Mouse (Mus musculus) spleen, postnatal 36 days (tissue): ENCODE measurements at regions not wholly inside any gene's neighbourhood (a gene's known extent, or its start where the extent isn't known, plus 50 kb on each side); places are given as distances from the start of the nearest gene placed in this dataset.

Source experiments
- DNase-seq, 2 experiments: peaks; one replicate each; pipeline ENCODE4 v3.0.0; 2022; ENCODE audit warnings: low spot score in 2 of 2, mixed read lengths in 1 of 2

DNA sequence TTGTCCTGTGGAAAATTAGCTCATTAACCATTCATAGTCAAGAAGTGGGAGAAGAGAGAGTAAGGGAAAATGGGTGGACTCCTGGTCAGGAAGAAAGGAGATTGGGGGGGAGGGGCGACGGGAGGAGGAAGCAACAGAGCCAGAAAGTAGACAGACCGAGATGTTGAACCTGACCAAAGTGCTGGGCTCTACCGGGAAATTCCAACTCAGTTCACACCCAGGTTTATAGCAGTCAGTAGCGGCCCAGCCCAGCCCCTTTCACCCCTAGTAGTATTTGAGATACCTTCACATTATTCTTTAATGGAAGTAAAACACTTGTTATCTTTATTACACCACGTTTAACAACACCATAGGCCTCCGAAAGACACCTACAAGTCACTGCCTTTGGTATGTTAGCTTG is 158.2 kb downstream of the Hibadh start:
- no peak for DNase-seq

DNA sequence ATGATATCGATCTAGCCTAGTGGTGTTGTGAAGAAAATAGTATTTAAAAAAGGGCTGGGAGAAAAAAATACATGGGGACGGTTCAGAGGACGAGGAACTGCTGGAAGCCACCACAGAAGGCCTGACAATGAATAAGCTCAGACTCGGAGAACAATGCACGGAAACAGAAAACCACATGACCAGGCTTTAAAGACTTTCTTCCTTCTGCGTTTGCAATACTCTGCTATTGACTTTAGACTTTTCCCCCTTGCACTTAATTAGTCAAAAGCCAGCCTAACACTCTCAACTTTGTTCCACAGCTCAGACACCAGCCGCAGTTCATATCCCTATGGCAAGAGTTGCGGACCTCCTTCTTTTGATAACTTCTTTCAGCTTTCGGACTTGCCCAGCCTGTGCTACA is 154.0 kb downstream of the Hibadh start:
- DNase-seq, result no peak

DNA sequence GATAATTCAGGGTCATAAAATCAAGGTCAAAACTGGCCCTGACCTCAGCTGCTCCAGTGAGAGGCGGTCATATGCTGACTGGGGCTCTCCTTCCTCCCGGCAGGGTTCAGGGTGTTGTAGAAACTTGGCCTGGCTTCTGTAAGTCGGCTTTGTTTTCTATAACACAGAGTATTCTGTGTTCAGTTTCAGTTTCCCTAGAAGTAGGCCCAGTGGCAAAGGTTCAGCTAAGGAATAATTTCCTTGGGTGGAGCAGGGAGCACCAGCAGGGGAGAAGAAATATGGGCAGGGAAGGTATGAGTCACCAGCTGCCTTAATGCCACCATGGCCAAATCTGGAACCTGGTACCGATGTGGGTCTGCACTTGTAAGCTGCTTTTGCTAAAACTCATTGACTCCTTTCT is 153.5 kb downstream of the Hibadh start:
- DNase-seq, result no peak

DNA sequence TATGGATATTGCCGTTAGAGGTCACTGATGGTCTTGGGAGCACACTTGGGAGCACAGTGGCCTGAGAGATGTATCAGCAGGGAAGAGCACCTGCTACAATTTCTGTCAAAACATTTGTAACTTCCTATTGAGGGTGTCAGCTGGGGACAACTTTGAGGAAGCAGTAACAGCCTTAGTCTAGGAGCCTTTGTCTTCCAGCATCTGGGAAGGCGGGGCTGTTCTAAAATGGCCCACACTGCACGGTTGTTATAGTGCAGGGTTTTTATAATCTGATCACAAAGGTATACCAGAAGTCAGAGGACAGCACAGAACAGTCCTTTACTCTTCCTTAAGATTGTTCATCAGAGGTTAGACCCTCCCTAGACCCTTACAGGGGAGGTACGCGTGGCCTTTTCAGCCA is 152.3 kb downstream of the Hibadh start:
- no peak for DNase-seq

DNA sequence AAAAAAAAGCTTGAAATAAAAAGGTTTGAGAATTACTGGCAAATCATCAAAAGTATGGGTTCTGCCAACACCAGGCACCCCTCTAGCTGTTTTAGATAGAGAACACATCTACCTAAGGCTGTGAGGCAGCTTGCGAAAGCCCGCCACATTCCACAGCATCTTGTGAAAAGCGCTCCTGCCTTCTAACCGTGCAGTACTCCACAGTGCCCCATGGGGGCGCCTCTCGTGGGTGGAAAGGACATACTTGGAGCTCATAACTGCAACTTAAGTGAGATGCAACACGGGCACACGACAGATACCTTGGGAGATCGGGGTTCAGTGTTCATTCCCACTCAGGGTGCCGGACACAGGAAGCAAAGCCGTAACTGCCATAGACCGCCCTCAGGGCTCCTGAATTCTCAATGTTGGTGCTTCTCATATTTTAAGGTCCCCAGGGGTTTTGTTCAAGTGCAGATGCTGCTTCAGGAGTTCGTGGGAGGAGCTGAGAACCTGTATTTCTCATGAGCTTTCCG is 149.9 kb downstream of the Hibadh start:
- DNase-seq, result no peak

DNA sequence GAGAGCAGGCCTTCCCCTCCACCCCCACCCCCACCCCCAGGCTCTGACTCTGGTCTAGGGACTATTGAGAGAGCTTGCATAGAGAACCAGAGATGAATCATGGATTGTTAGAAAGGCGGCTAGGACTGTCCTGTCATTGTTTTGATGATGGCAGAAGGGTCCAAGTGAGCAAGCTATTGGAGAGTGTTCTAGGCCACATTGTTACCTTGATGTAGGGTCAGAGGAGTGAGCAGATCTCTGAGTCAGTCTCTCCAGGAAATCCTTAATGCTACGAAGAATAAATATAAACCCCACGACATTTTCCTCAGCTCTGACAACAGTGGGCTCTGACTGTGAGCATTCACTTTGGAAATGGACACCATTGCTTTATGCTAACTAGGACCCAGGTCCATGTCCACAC is 144.9 kb downstream of the Hibadh start:
- no peak for DNase-seq

- DNase-seq, result no peak
These were observed 144.3 kb downstream of the Hibadh start for GRCm38 (mm10) chr6:52495855-52496254.
